Mouse (Mus musculus): ENCODE data around the gene Etv3. TPM values are rescaled to one million over a fixed set of nuclear protein-coding genes. Genes with fewer than 3 reads are reported as not detected.

Gene Etv3
- polyA plus RNA-seq, 1 experiment from 2014 or later = 14.0 TPM

- no peak overlapping the region for H3K4me2 ChIP-seq
- H3K27me3 ChIP-seq (replicated peaks) = no peaks in the 10 kb centered on the region
- ATAC-seq (ENCODE audit: insufficient number of reproducible peaks, low FRiP score) = no peak
- 39% methylated on average over 1 of the region's 1 CpGs for WGBS
- no peak overlapping the region for H3K4me3 ChIP-seq
- H3K36me3 ChIP-seq = no peaks in the 10 kb centered on the region
- H3K27ac ChIP-seq (ENCODE audit: poor library complexity, severe bottlenecking) = no peak overlapping the region
- peaks cover 22% of the 10 kb centered on the region for H3K4me1 ChIP-seq (replicated peaks)
- H3K9me3 ChIP-seq (replicated peaks) = no peaks in the 10 kb centered on the region
- H3K9ac ChIP-seq = no peak overlapping the region
Measured at GRCm38 (mm10) chr3:87521833-87522232, 3.4 kb upstream of the Etv3 start.

GRCm38 (mm10) chr3:87523701-87524100, 1.5 kb upstream of the Etv3 start:
- H3K27ac ChIP-seq (ENCODE audit: poor library complexity, severe bottlenecking) = no peak overlapping the region

GRCm38 (mm10) chr3:87525837-87526570, 797 bp downstream of the Etv3 start:
- peak overlapping the region; percentile 95 for H3K9ac ChIP-seq
- peak overlapping the region; percentile 88 for H3K27ac ChIP-seq (ENCODE audit: poor library complexity, severe bottlenecking)
- peak overlapping the region; percentile 84 for H3K4me2 ChIP-seq
- peak; percentile 62; the same call in 1 of the 2 replicates for ATAC-seq (ENCODE audit: insufficient number of reproducible peaks, low FRiP score)
- peaks cover 32% of the 10 kb centered on the region for H3K4me1 ChIP-seq (replicated peaks)
- no peaks in the 10 kb centered on the region for H3K27me3 ChIP-seq (replicated peaks)
- H3K36me3 ChIP-seq = peaks cover 38% of the 10 kb centered on the region
- H3K4me3 ChIP-seq = peak overlapping the region; percentile 77
- 8% methylated on average over 27 of the region's 27 CpGs for WGBS
- H3K9me3 ChIP-seq (replicated peaks) = no peaks in the 10 kb centered on the region

More at GRCm38 (mm10) chr3:87523701-87524100, 1.5 kb upstream of the Etv3 start:
- 87% methylated on average over 9 of the region's 9 CpGs for WGBS
- ATAC-seq (ENCODE audit: insufficient number of reproducible peaks, low FRiP score) = no peak
- H3K9ac ChIP-seq = no peak overlapping the region
- H3K4me1 ChIP-seq (replicated peaks) = peaks cover 38% of the 10 kb centered on the region
- H3K9me3 ChIP-seq (replicated peaks) = no peaks in the 10 kb centered on the region
- peaks cover 15% of the 10 kb centered on the region for H3K36me3 ChIP-seq
- H3K4me2 ChIP-seq = no peak overlapping the region
- no peak overlapping the region for H3K4me3 ChIP-seq
- no peaks in the 10 kb centered on the region for H3K27me3 ChIP-seq (replicated peaks)

DNA sequence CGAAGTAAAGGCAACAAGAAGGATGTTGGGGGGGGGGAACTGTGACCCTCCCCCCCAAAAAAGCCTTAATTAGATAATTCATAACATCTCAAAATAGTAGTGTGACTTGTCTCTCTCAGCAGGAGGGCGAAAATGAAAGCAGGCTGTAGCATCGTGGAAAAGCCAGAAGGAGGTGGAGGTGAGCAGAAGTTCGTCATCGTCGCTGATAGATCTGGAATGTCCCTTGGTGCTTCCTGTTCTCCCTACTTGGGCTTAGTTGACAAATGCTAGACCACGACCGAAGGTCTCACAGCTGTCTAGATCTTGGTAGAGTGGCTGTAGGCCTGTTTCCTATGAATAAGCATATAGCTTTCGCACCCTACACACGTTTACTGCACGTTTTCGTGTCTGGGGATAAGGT, 1.9 kb downstream of the Etv3 start:
- Histone ChIP-seq H3K27me3 (replicated peaks) (no peaks in the 10 kb centered on the region), H3K4me1 (replicated peaks) (peaks cover 32% of the 10 kb centered on the region), H3K4me2 (peak overlapping the region; percentile 84), H3K4me3 (no peak overlapping the region), H3K36me3 (peaks cover 45% of the 10 kb centered on the region), H3K9ac (0 out of 2 replicates have a peak overlapping the region, but pooled peaks have one; percentile 95), H3K9me3 (replicated peaks) (no peaks in the 10 kb centered on the region), H3K27ac (ENCODE audit: poor library complexity, severe bottlenecking) (no peak overlapping the region)
- ATAC-seq (ENCODE audit: insufficient number of reproducible peaks, low FRiP score) = no peak
- WGBS = 64% methylated on average over 12 of the region's 12 CpGs

DNA sequence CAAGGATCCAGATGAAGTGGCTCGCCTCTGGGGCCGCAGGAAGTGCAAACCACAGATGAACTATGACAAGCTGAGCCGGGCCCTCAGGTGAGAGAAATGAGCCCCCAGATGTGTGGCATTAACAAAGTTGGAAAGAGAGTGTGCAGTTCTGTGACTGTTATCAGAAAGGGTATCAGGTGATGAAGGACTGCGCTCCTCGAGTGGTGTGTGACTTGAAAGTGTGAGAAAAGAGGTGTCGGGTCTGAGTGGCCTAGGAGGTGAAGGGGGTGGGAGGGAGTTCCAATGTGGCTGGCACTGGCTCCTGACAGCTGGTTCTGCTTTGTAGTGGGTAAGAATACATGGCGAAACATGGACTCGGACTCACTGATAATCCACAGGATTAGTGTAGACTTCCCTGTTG, 2.8 kb downstream of the Etv3 start:
- no peaks in the 10 kb centered on the region for H3K9me3 ChIP-seq (replicated peaks)
- ATAC-seq (ENCODE audit: insufficient number of reproducible peaks, low FRiP score) = no peak
- H3K27me3 ChIP-seq (replicated peaks) = no peaks in the 10 kb centered on the region
- no peak overlapping the region for H3K27ac ChIP-seq (ENCODE audit: poor library complexity, severe bottlenecking)
- H3K4me2 ChIP-seq = no peak overlapping the region; the same call in 1 of the 2 replicates
- WGBS = 52% methylated on average over 8 of the region's 8 CpGs
- H3K4me1 ChIP-seq (replicated peaks) = peaks cover 32% of the 10 kb centered on the region
- H3K4me3 ChIP-seq = no peak overlapping the region
- H3K36me3 ChIP-seq = peaks cover 53% of the 10 kb centered on the region
- no peak overlapping the region for H3K9ac ChIP-seq

DNA sequence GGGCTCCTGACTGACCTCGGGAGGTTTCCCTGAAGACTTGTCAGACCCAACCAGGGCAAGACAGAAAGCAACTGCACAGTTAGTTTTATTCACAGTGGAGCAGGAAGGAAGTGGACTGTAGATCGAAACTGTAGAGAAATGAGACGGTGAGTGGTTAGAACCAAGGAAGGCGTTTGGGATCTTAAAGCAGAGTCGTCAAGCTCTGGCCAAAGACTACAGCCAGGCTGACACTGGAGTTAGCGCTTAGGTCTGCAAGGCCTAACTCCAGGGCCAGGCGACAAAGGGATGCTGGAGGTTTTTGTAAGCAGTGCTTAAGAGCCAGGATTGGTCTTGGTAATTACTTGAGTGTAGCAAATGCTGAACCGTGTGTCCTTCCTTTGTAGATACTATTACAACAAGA, 3.6 kb downstream of the Etv3 start:
- H3K4me1 ChIP-seq (replicated peaks) = peaks cover 32% of the 10 kb centered on the region
- peaks cover 61% of the 10 kb centered on the region for H3K36me3 ChIP-seq
- no peaks in the 10 kb centered on the region for H3K9me3 ChIP-seq (replicated peaks)
- ATAC-seq (ENCODE audit: insufficient number of reproducible peaks, low FRiP score) = no peak
- H3K4me2 ChIP-seq = no peak overlapping the region
- H3K4me3 ChIP-seq = no peak overlapping the region
- WGBS = 92% methylated on average over 8 of the region's 8 CpGs
- H3K9ac ChIP-seq = no peak overlapping the region
- no peaks in the 10 kb centered on the region for H3K27me3 ChIP-seq (replicated peaks)
- H3K27ac ChIP-seq (ENCODE audit: poor library complexity, severe bottlenecking) = no peak overlapping the region

DNA sequence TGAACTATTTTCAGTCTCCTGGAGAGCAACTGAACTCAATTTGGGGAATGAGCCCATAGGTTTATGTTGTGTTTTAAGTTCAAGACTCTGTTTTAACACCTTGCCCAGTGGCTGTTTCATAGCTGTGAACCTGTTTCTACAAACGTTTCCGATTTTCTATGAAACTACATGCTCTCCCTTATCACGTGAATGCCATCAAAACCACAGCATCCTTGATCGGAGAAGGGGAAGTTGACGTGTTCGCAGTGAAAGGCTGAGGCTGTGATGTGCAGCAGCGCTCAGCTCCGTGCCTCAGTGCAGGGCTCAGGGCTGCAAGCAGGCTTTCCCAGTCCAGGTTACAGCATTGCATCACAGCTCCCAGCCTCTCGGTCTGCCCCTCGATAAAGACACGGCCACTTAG, 4.4 kb downstream of the Etv3 start:
- no peaks in the 10 kb centered on the region for H3K27me3 ChIP-seq (replicated peaks)
- WGBS = 90% methylated on average over 11 of the region's 11 CpGs
- no peak overlapping the region for H3K27ac ChIP-seq (ENCODE audit: poor library complexity, severe bottlenecking)
- H3K9ac ChIP-seq = no peak overlapping the region
- ATAC-seq (ENCODE audit: insufficient number of reproducible peaks, low FRiP score) = no peak
- H3K4me2 ChIP-seq = no peak overlapping the region
- no peaks in the 10 kb centered on the region for H3K9me3 ChIP-seq (replicated peaks)
- no peak overlapping the region for H3K4me3 ChIP-seq
- peaks cover 68% of the 10 kb centered on the region for H3K36me3 ChIP-seq
- H3K4me1 ChIP-seq (replicated peaks) = peaks cover 32% of the 10 kb centered on the region

- no peak for ATAC-seq (ENCODE audit: insufficient number of reproducible peaks, low FRiP score)
- Histone ChIP-seq H3K4me3 (no peak overlapping the region), H3K27me3 (replicated peaks) (no peaks in the 10 kb centered on the region), H3K36me3 (peaks cover 75% of the 10 kb centered on the region), H3K9me3 (replicated peaks) (no peaks in the 10 kb centered on the region), H3K4me1 (replicated peaks) (peaks cover 28% of the 10 kb centered on the region), H3K9ac (no peak overlapping the region), H3K4me2 (no peak overlapping the region), H3K27ac (ENCODE audit: poor library complexity, severe bottlenecking) (no peak overlapping the region)
- WGBS = 87% methylated on average over 3 of the region's 3 CpGs
Measured at GRCm38 (mm10) chr3:87530234-87530633, 5.0 kb downstream of the Etv3 start.

GRCm38 (mm10) chr3:87533667-87534378, 8.6 kb downstream of the Etv3 start:
- no peak for ATAC-seq (ENCODE audit: insufficient number of reproducible peaks, low FRiP score)
- H3K4me2 ChIP-seq = no peak overlapping the region
- H3K27me3 ChIP-seq (replicated peaks) = no peaks in the 10 kb centered on the region
- peaks cover 25% of the 10 kb centered on the region for H3K4me1 ChIP-seq (replicated peaks)
- 91% methylated on average over 7 of the region's 7 CpGs for WGBS
- no peak overlapping the region for H3K9ac ChIP-seq
- H3K9me3 ChIP-seq (replicated peaks) = no peaks in the 10 kb centered on the region
- H3K36me3 ChIP-seq = peaks cover 91% of the 10 kb centered on the region
- no peak overlapping the region for H3K27ac ChIP-seq (ENCODE audit: poor library complexity, severe bottlenecking)
- no peak overlapping the region for H3K4me3 ChIP-seq

- ATAC-seq (ENCODE audit: insufficient number of reproducible peaks, low FRiP score) = no peak
- H3K4me1 ChIP-seq (replicated peaks) = peaks cover 62% of the 10 kb centered on the region
- H3K4me2 ChIP-seq = no peak overlapping the region
- H3K9ac ChIP-seq = no peak overlapping the region
- 53% methylated on average over 10 of the region's 10 CpGs for WGBS
- H3K27ac ChIP-seq (ENCODE audit: poor library complexity, severe bottlenecking) = peak overlapping the region; percentile 7; the same call in 1 of the 2 replicates
- peaks cover 54% of the 10 kb centered on the region for H3K36me3 ChIP-seq
- H3K27me3 ChIP-seq (replicated peaks) = no peaks in the 10 kb centered on the region
- H3K9me3 ChIP-seq (replicated peaks) = no peaks in the 10 kb centered on the region
- no peak overlapping the region for H3K4me3 ChIP-seq
Measured at GRCm38 (mm10) chr3:87538034-87538433, 12.8 kb downstream of the Etv3 start.

DNA sequence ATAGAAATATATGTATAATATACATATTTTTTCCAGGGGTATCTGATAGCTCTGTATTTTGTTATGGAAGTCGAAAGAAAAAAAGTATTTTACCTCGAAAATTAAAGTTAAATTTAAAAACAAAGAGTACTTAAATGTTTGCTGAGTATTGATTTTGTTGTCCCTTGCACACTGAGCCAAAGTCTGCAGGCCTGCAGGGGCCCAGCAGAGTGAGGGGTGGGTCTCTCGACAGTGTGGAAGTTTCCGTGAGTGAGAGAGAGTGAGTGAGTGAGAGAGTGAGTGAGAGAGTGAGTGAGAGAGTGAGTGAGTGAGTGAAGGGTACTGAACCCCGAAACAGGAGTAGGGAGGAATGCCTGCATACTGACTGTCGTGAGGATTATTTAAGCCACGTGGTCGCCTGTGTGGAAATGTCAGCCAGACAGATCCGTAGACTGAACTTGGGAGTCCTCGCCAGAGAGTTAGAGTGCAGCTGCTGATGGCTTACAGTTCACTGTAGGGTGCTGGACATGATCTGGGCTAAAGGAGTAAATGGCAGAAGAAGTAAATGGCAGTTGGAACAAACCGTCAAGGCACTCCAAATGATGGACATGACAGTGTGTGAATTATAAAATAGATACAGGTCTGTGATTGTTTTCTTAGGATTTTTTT, 14.9 kb downstream of the Etv3 start:
- H3K9ac ChIP-seq = no peak overlapping the region

More for the DNA sequence above, 14.9 kb downstream of the Etv3 start:
- no peaks in the 10 kb centered on the region for H3K9me3 ChIP-seq (replicated peaks)
- H3K4me2 ChIP-seq = 0 out of 2 replicates have a peak overlapping the region, but pooled peaks have one; percentile 3
- no peak overlapping the region for H3K4me3 ChIP-seq
- ATAC-seq (ENCODE audit: insufficient number of reproducible peaks, low FRiP score) = no peak
- peak overlapping the region; percentile 54; the same call in 1 of the 2 replicates for H3K27ac ChIP-seq (ENCODE audit: poor library complexity, severe bottlenecking)
- H3K27me3 ChIP-seq (replicated peaks) = no peaks in the 10 kb centered on the region
- H3K4me1 ChIP-seq (replicated peaks) = peaks cover 63% of the 10 kb centered on the region
- WGBS = 62% methylated on average over 11 of the region's 11 CpGs
- H3K36me3 ChIP-seq = peaks cover 33% of the 10 kb centered on the region

Measured in heart, embryonic 12.5 days (tissue).